Mouse (Mus musculus): ENCODE measurements at regions not wholly inside any gene's neighbourhood (a gene's known extent, or its start where the extent isn't known, plus 50 kb on each side); places are given as distances from the start of the nearest gene placed in this dataset.

- H3K4me3 ChIP-seq: no peak overlapping the region
- H3K36me3 ChIP-seq: no peaks in the 10 kb centered on the region
- H3K27me3 ChIP-seq: peaks cover 32% of the 10 kb centered on the region
- H3K4me1 ChIP-seq: no peaks in the 10 kb centered on the region
- H3K4me2 ChIP-seq: no peak overlapping the region
- 79% methylated on average over 2 of the region's 2 CpGs for whole genome bisulfite sequencing
- no peak for ATAC-seq (ENCODE audit: insufficient number of reproducible peaks, insufficient read depth, low FRiP score, low TSS enrichment, low read depth)
- no peak overlapping the region for H3K9ac ChIP-seq
- no peaks in the 10 kb centered on the region for H3K9me3 ChIP-seq
- H3K27ac ChIP-seq: no peak overlapping the region
Measured at GRCm38 (mm10) chrX:11701095-11701494, 373.5 kb downstream of the H2al1j start.

- Histone ChIP-seq H3K4me2 (no peak overlapping the region), H3K9ac (no peak overlapping the region), H3K4me1 (peaks cover 12% of the 10 kb centered on the region; the same call in 1 of the 2 replicates), H3K27ac (no peak overlapping the region), H3K36me3 (no peaks in the 10 kb centered on the region), H3K4me3 (no peak overlapping the region), H3K9me3 (no peaks in the 10 kb centered on the region), H3K27me3 (peaks cover 67% of the 10 kb centered on the region)
- ATAC-seq (ENCODE audit: insufficient number of reproducible peaks, insufficient read depth, low FRiP score, low TSS enrichment, low read depth): no peak
- WGBS: 60% methylated on average over 6 of the region's 6 CpGs
Measured at GRCm38 (mm10) chrX:11705851-11706557, 378.4 kb downstream of the H2al1j start.

- no peak overlapping the region for H3K4me3 ChIP-seq
- no peak for ATAC-seq (ENCODE audit: insufficient number of reproducible peaks, insufficient read depth, low FRiP score, low TSS enrichment, low read depth)
- 40% methylated on average over 6 of the region's 6 CpGs for WGBS
- no peaks in the 10 kb centered on the region for H3K9me3 ChIP-seq
- peaks cover 12% of the 10 kb centered on the region; the same call in 1 of the 2 replicates for H3K4me1 ChIP-seq
- no peak overlapping the region for H3K9ac ChIP-seq
- no peaks in the 10 kb centered on the region for H3K36me3 ChIP-seq
- H3K4me2 ChIP-seq: no peak overlapping the region
- H3K27me3 ChIP-seq: peaks cover 75% of the 10 kb centered on the region
- H3K27ac ChIP-seq: no peak overlapping the region
Measured at GRCm38 (mm10) chrX:11707330-11707729, 379.7 kb downstream of the H2al1j start.

- H3K9me3 ChIP-seq: no peaks in the 10 kb centered on the region
- no peak overlapping the region for H3K9ac ChIP-seq
- no peak overlapping the region for H3K27ac ChIP-seq
- peaks cover 74% of the 10 kb centered on the region for H3K27me3 ChIP-seq
- H3K36me3 ChIP-seq: no peaks in the 10 kb centered on the region
- WGBS: 40% methylated on average over 6 of the region's 6 CpGs
- peaks cover 12% of the 10 kb centered on the region; the same call in 1 of the 2 replicates for H3K4me1 ChIP-seq
- no peak for ATAC-seq (ENCODE audit: insufficient number of reproducible peaks, insufficient read depth, low FRiP score, low TSS enrichment, low read depth)
- no peak overlapping the region for H3K4me2 ChIP-seq
- H3K4me3 ChIP-seq: no peak overlapping the region
Measured at GRCm38 (mm10) chrX:11708325-11708724, 380.7 kb downstream of the H2al1j start.

GRCm38 (mm10) chrX:11709326-11709725, 381.7 kb downstream of the H2al1j start:
- 70% methylated on average over 4 of the region's 4 CpGs for WGBS
- Histone ChIP-seq H3K4me2 (no peak overlapping the region), H3K27ac (no peak overlapping the region), H3K36me3 (no peaks in the 10 kb centered on the region), H3K9ac (no peak overlapping the region), H3K9me3 (no peaks in the 10 kb centered on the region), H3K4me1 (peaks cover 12% of the 10 kb centered on the region; the same call in 1 of the 2 replicates), H3K4me3 (no peak overlapping the region), H3K27me3 (peaks cover 71% of the 10 kb centered on the region)
- ATAC-seq (ENCODE audit: insufficient number of reproducible peaks, insufficient read depth, low FRiP score, low TSS enrichment, low read depth): no peak

GRCm38 (mm10) chrX:11713423-11713822, 385.8 kb downstream of the H2al1j start:
- H3K27me3 ChIP-seq: peaks cover 49% of the 10 kb centered on the region
- 91% methylated on average over 3 of the region's 3 CpGs for WGBS
- no peak for ATAC-seq (ENCODE audit: insufficient number of reproducible peaks, insufficient read depth, low FRiP score, low TSS enrichment, low read depth)
- no peak overlapping the region for H3K4me3 ChIP-seq
- no peak overlapping the region for H3K9ac ChIP-seq
- no peak overlapping the region for H3K27ac ChIP-seq
- H3K4me1 ChIP-seq: no peaks in the 10 kb centered on the region
- no peaks in the 10 kb centered on the region for H3K9me3 ChIP-seq
- no peaks in the 10 kb centered on the region for H3K36me3 ChIP-seq
- no peak overlapping the region for H3K4me2 ChIP-seq

- no peak for ATAC-seq (ENCODE audit: insufficient number of reproducible peaks, insufficient read depth, low FRiP score, low TSS enrichment, low read depth)
- Histone ChIP-seq H3K4me1 (no peaks in the 10 kb centered on the region), H3K36me3 (no peaks in the 10 kb centered on the region), H3K27ac (no peak overlapping the region), H3K9ac (no peak overlapping the region), H3K4me2 (no peak overlapping the region), H3K9me3 (no peaks in the 10 kb centered on the region), H3K4me3 (no peak overlapping the region), H3K27me3 (peaks cover 26% of the 10 kb centered on the region)
- 78% methylated on average over 8 of the region's 8 CpGs for WGBS
Measured at GRCm38 (mm10) chrX:11716773-11717172, 389.2 kb downstream of the H2al1j start.

- 80% methylated on average over 2 of the region's 2 CpGs for WGBS
- ATAC-seq (ENCODE audit: insufficient number of reproducible peaks, insufficient read depth, low FRiP score, low TSS enrichment, low read depth): no peak
- Histone ChIP-seq H3K27me3 (peaks cover 26% of the 10 kb centered on the region), H3K4me3 (no peak overlapping the region), H3K9ac (no peak overlapping the region), H3K9me3 (no peaks in the 10 kb centered on the region), H3K27ac (no peak overlapping the region), H3K4me1 (no peaks in the 10 kb centered on the region), H3K4me2 (no peak overlapping the region), H3K36me3 (no peaks in the 10 kb centered on the region)
Measured at GRCm38 (mm10) chrX:11718778-11719177, 391.2 kb downstream of the H2al1j start.

GRCm38 (mm10) chrX:11720517-11720916, 392.9 kb downstream of the H2al1j start:
- Histone ChIP-seq H3K4me1 (no peaks in the 10 kb centered on the region), H3K27me3 (peaks cover 16% of the 10 kb centered on the region), H3K9ac (no peak overlapping the region), H3K9me3 (no peaks in the 10 kb centered on the region), H3K27ac (no peak overlapping the region), H3K36me3 (no peaks in the 10 kb centered on the region), H3K4me3 (no peak overlapping the region), H3K4me2 (no peak overlapping the region)
- ATAC-seq (ENCODE audit: insufficient number of reproducible peaks, insufficient read depth, low FRiP score, low TSS enrichment, low read depth): no peak
- 81% methylated on average over 7 of the region's 7 CpGs for WGBS

GRCm38 (mm10) chrX:11722730-11723129, 395.1 kb downstream of the H2al1j start:
- no peak overlapping the region for H3K27ac ChIP-seq
- no peak overlapping the region for H3K9ac ChIP-seq
- H3K4me3 ChIP-seq: no peak overlapping the region
- no peak for ATAC-seq (ENCODE audit: insufficient number of reproducible peaks, insufficient read depth, low FRiP score, low TSS enrichment, low read depth)
- peaks cover 20% of the 10 kb centered on the region for H3K27me3 ChIP-seq
- no peaks in the 10 kb centered on the region for H3K4me1 ChIP-seq
- 59% methylated on average over 4 of the region's 4 CpGs for WGBS
- no peak overlapping the region for H3K4me2 ChIP-seq
- no peaks in the 10 kb centered on the region for H3K9me3 ChIP-seq
- no peaks in the 10 kb centered on the region for H3K36me3 ChIP-seq

GRCm38 (mm10) chrX:11724718-11725117, 397.1 kb downstream of the H2al1j start:
- 87% methylated on average over 8 of the region's 8 CpGs for WGBS
- H3K27me3 ChIP-seq: peaks cover 40% of the 10 kb centered on the region
- no peak for ATAC-seq (ENCODE audit: insufficient number of reproducible peaks, insufficient read depth, low FRiP score, low TSS enrichment, low read depth)

GRCm38 (mm10) chrX:11726524-11727231, 399.1 kb downstream of the H2al1j start:
- Histone ChIP-seq H3K27ac (no peak overlapping the region), H3K36me3 (no peaks in the 10 kb centered on the region), H3K9ac (no peak overlapping the region), H3K4me3 (no peak overlapping the region), H3K4me2 (no peak overlapping the region), H3K27me3 (peaks cover 48% of the 10 kb centered on the region), H3K4me1 (no peaks in the 10 kb centered on the region), H3K9me3 (no peaks in the 10 kb centered on the region)
- no peak for ATAC-seq (ENCODE audit: insufficient number of reproducible peaks, insufficient read depth, low FRiP score, low TSS enrichment, low read depth)
- WGBS: 45% methylated on average over 8 of the region's 8 CpGs

More at GRCm38 (mm10) chrX:11724718-11725117, 397.1 kb downstream of the H2al1j start:
- H3K9me3 ChIP-seq: no peaks in the 10 kb centered on the region
- H3K36me3 ChIP-seq: no peaks in the 10 kb centered on the region
- H3K4me1 ChIP-seq: no peaks in the 10 kb centered on the region
- H3K4me3 ChIP-seq: no peak overlapping the region
- no peak overlapping the region for H3K9ac ChIP-seq
- H3K27ac ChIP-seq: no peak overlapping the region
- no peak overlapping the region for H3K4me2 ChIP-seq

Data from embryonic facial prominence, embryonic 13.5 days (tissue).